Mouse (Mus musculus): ENCODE results near the gene Aox2.

Aox2 gene

DNA sequence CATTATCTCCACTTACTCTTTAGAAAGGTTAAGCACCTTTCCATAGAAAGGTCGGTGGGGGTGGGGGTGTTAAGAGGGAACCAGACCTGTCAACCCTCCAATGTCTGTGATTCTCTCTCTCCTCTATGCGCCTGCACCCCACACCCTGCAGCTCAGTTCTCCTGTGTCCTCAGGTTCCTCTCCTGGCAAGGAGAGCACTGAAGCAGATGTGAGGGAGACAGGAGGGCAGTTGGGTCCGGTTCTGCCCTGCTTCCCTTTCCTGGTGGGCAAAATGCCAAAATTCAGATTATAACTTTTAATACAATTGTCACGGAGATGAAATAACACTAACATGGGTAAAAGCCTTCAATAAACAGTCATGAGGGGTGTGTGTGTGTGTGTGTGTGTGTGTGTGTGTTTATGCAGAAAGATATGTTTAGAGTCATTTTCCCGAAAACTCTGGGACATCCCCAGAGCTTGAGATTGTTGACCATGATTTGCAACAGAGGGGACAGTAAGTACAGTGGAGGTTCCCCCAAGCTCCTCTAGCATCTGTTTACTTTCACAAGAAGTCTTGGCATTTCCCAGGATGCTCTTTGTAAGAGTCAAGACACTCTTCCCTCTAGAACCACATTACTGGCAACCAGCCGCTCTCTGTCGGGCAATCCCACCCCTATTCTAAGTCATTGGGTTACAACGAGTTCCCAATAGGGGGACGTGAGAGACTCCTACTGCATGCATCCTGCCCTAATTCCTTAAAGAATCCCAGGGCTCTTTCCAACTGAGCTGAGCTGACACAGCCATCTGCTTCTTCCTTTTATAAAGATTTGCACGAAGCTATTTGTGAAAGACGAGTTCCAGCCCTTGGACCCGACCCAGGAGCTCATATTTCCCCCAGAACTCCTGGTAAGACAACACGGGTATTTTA, 13.5 kb downstream of the Aox2 start:
- Histone ChIP-seq H3K4me1 (replicated peaks; ENCODE audit: low read depth, low read length) (peaks cover 31% of the 10 kb centered on the region), H3K9me3 (ENCODE audit: low read length) (no peaks in the 10 kb centered on the region), H3K36me3 (ENCODE audit: insufficient read depth, low read length) (no peaks in the 10 kb centered on the region), H3K27me3 (ENCODE audit: insufficient read depth, low read length) (peaks cover 23% of the 10 kb centered on the region), H3K4me3 (replicated peaks; ENCODE audit: low read length) (no peak overlapping the region)
- TF ChIP-seq POU5F1 (IDR thresholded peaks at IDR 0.05; ENCODE audit: borderline replicate concordance, low read length) (no peak), CTCF (conservative IDR thresholded peaks at IDR 0.05; ENCODE audit: low read length) (no peak), NANOG (IDR thresholded peaks at IDR 0.05; ENCODE audit: borderline replicate concordance, low read length) (no peak)

- Histone ChIP-seq H3K36me3 (ENCODE audit: insufficient read depth, low read length) (no peaks in the 10 kb centered on the region), H3K27me3 (ENCODE audit: insufficient read depth, low read length) (peaks cover 2% of the 10 kb centered on the region; the same call in 1 of the 2 replicates), H3K4me1 (replicated peaks; ENCODE audit: low read depth, low read length) (peaks cover 29% of the 10 kb centered on the region), H3K4me3 (replicated peaks; ENCODE audit: low read length) (no peak overlapping the region), H3K9me3 (ENCODE audit: low read length) (no peaks in the 10 kb centered on the region)
- TF ChIP-seq POU5F1 (IDR thresholded peaks at IDR 0.05; ENCODE audit: borderline replicate concordance, low read length) (no peak), NANOG (IDR thresholded peaks at IDR 0.05; ENCODE audit: borderline replicate concordance, low read length) (no peak), CTCF (conservative IDR thresholded peaks at IDR 0.05; ENCODE audit: low read length) (no peak)
Measured at GRCm38 (mm10) chr1:58294730-58295129, 16.6 kb downstream of the Aox2 start.

GRCm38 (mm10) chr1:58296278-58296677, 18.2 kb downstream of the Aox2 start:
- Histone ChIP-seq H3K4me3 (replicated peaks; ENCODE audit: low read length) (no peak overlapping the region), H3K36me3 (ENCODE audit: insufficient read depth, low read length) (no peaks in the 10 kb centered on the region), H3K4me1 (replicated peaks; ENCODE audit: low read depth, low read length) (peaks cover 15% of the 10 kb centered on the region), H3K9me3 (ENCODE audit: low read length) (no peaks in the 10 kb centered on the region), H3K27me3 (ENCODE audit: insufficient read depth, low read length) (peaks cover 2% of the 10 kb centered on the region; the same call in 1 of the 2 replicates)
- TF ChIP-seq NANOG (IDR thresholded peaks at IDR 0.05; ENCODE audit: borderline replicate concordance, low read length) (no peak), POU5F1 (IDR thresholded peaks at IDR 0.05; ENCODE audit: borderline replicate concordance, low read length) (no peak), CTCF (conservative IDR thresholded peaks at IDR 0.05; ENCODE audit: low read length) (peak; percentile 77)

DNA sequence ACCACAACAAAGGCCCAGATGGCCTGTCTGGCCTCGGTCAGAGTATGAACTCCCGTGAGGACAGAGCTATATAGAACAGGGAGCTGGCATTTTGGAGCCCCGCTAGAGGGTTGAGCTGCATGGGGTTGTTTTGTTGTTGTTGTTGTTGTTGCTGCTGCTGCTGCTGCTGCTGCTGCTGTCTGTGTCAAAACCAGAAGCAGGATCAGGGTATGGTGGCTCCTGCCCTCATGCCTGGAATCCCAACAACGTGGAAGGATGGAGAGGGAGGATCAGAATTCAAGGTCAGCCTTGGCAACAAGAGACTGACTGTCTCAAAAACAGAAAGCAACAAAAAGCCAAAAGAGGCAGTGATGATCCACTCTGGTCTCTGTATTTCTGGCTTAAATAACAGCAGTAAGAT, 18.7 kb downstream of the Aox2 start:
- no peaks in the 10 kb centered on the region for H3K9me3 ChIP-seq (ENCODE audit: low read length)
- H3K27me3 ChIP-seq (ENCODE audit: insufficient read depth, low read length) = peaks cover 2% of the 10 kb centered on the region; the same call in 1 of the 2 replicates
- no peaks in the 10 kb centered on the region for H3K36me3 ChIP-seq (ENCODE audit: insufficient read depth, low read length)
- H3K4me3 ChIP-seq (replicated peaks; ENCODE audit: low read length) = no peak overlapping the region
- TF ChIP-seq CTCF (conservative IDR thresholded peaks at IDR 0.05; ENCODE audit: low read length) = no peak
- peaks cover 10% of the 10 kb centered on the region for H3K4me1 ChIP-seq (replicated peaks; ENCODE audit: low read depth, low read length)

DNA sequence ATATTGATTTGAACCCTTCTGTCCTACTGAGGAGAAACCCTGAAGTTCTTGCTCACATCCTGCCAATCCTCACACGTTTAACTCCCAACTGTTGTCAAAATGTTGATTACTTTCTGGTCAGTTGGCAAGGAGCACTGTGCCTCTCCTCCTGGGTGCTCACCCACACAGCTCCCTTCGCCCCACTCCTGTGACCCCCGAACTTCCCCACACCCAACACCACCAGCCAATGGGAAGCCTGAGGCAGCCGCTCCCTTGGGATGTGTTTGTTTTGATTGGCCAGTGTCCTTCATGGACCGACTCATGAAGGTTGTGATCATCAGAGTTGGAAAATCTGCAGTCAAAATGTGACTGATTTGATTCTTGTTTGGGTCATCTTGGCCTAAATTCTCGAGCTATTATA, 20.2 kb downstream of the Aox2 start:
- no peak overlapping the region for H3K4me3 ChIP-seq (replicated peaks; ENCODE audit: low read length)
- peaks cover 3% of the 10 kb centered on the region; the same call in 1 of the 2 replicates for H3K9me3 ChIP-seq (ENCODE audit: low read length)
- TF ChIP-seq NANOG (IDR thresholded peaks at IDR 0.05; ENCODE audit: borderline replicate concordance, low read length) = no peak
- no peak for TF ChIP-seq POU5F1 (IDR thresholded peaks at IDR 0.05; ENCODE audit: borderline replicate concordance, low read length)
- no peak for TF ChIP-seq CTCF (conservative IDR thresholded peaks at IDR 0.05; ENCODE audit: low read length)
- no peaks in the 10 kb centered on the region for H3K36me3 ChIP-seq (ENCODE audit: insufficient read depth, low read length)
- H3K27me3 ChIP-seq (ENCODE audit: insufficient read depth, low read length) = peaks cover 2% of the 10 kb centered on the region; the same call in 1 of the 2 replicates
- peaks cover 7% of the 10 kb centered on the region for H3K4me1 ChIP-seq (replicated peaks; ENCODE audit: low read depth, low read length)

- H3K4me1 ChIP-seq (replicated peaks; ENCODE audit: low read depth, low read length) = peaks cover 21% of the 10 kb centered on the region
- H3K36me3 ChIP-seq (ENCODE audit: insufficient read depth, low read length) = no peaks in the 10 kb centered on the region
- no peak overlapping the region for H3K4me3 ChIP-seq (replicated peaks; ENCODE audit: low read length)
- peaks cover 3% of the 10 kb centered on the region; the same call in 1 of the 2 replicates for H3K9me3 ChIP-seq (ENCODE audit: low read length)
- no peaks in the 10 kb centered on the region; the same call in 1 of the 2 replicates for H3K27me3 ChIP-seq (ENCODE audit: insufficient read depth, low read length)
- TF ChIP-seq NANOG (IDR thresholded peaks at IDR 0.05; ENCODE audit: borderline replicate concordance, low read length) = no peak
- TF ChIP-seq POU5F1 (IDR thresholded peaks at IDR 0.05; ENCODE audit: borderline replicate concordance, low read length) = no peak
- no peak for TF ChIP-seq CTCF (conservative IDR thresholded peaks at IDR 0.05; ENCODE audit: low read length)
Measured at GRCm38 (mm10) chr1:58301073-58301472, 22.9 kb downstream of the Aox2 start.

DNA sequence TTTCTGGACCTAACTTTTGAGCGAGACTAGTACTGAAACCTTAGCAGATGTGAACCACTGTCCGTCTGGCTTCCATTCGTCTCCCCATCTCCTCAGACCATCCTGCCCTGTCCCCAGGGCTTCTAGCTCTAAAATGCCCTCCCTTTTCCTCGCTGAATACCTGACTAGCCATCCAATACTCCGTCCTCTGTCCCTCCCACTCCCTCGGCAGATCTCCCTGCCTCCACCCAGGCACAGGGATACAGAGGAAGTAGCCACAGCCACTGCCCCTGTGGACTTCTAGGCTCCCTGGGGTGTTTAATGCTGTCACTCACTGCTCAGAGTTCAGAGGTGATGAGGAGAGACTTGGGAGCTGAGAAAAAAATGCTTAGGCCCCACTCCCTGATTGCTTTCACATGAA, 23.9 kb downstream of the Aox2 start:
- H3K4me3 ChIP-seq (replicated peaks; ENCODE audit: low read length) = no peak overlapping the region
- H3K27me3 ChIP-seq (ENCODE audit: insufficient read depth, low read length) = no peaks in the 10 kb centered on the region; the same call in 1 of the 2 replicates
- no peak for TF ChIP-seq POU5F1 (IDR thresholded peaks at IDR 0.05; ENCODE audit: borderline replicate concordance, low read length)
- TF ChIP-seq CTCF (conservative IDR thresholded peaks at IDR 0.05; ENCODE audit: low read length) = no peak
- TF ChIP-seq NANOG (IDR thresholded peaks at IDR 0.05; ENCODE audit: borderline replicate concordance, low read length) = no peak
- H3K4me1 ChIP-seq (replicated peaks; ENCODE audit: low read depth, low read length) = peaks cover 19% of the 10 kb centered on the region
- H3K9me3 ChIP-seq (ENCODE audit: low read length) = peaks cover 3% of the 10 kb centered on the region; the same call in 1 of the 2 replicates
- no peaks in the 10 kb centered on the region for H3K36me3 ChIP-seq (ENCODE audit: insufficient read depth, low read length)

DNA sequence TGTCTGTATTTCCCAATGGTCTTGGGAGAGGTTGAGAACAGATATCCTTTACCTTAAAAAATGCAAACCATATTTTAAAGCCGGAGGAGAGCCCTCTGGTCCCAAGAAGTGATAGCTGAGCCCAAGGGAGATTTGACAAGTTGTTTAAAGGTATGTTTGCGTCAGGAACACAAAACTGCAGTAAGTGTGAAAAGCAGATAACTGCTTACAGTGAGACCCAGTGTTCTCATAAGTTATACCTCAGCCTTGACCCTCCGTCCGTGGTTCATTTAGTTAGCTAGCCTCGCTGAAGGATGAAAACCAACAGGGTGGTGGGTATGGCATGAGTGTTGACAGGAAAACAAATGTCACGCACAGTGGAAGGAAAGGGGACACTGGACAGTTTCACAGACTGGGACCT, 24.9 kb downstream of the Aox2 start:
- Histone ChIP-seq H3K9me3 (ENCODE audit: low read length) (peaks cover 3% of the 10 kb centered on the region; the same call in 1 of the 2 replicates), H3K36me3 (ENCODE audit: insufficient read depth, low read length) (no peaks in the 10 kb centered on the region), H3K27me3 (ENCODE audit: insufficient read depth, low read length) (no peaks in the 10 kb centered on the region; the same call in 1 of the 2 replicates), H3K4me3 (replicated peaks; ENCODE audit: low read length) (no peak overlapping the region), H3K4me1 (replicated peaks; ENCODE audit: low read depth, low read length) (peaks cover 19% of the 10 kb centered on the region)
- no peak for TF ChIP-seq POU5F1 (IDR thresholded peaks at IDR 0.05; ENCODE audit: borderline replicate concordance, low read length)
- TF ChIP-seq NANOG (IDR thresholded peaks at IDR 0.05; ENCODE audit: borderline replicate concordance, low read length) = no peak
- no peak for TF ChIP-seq CTCF (conservative IDR thresholded peaks at IDR 0.05; ENCODE audit: low read length)
